ENCODE assay signal across 8 mouse cellular contexts in genomic region chr4:41740380-41741157, GRCm38 (mm10). TPM values are rescaled to one million over a fixed set of nuclear protein-coding genes. Genes with fewer than 3 reads are reported as not detected.
DNase-seq lines count a peak whose midpoint lies in the region; ATAC-seq and TF ChIP-seq lines count a peak whose summit lies in the region.

No protein-coding gene starts in this region.

- TF ChIP-seq CTCF in heart, postnatal 0 days (IDR thresholded peaks at IDR 0.05; ENCODE audit: low read depth) = no peak

- H3K36me3 ChIP-seq in ES-E14 (ENCODE audit: control insufficient read depth, insufficient read depth, low read length, poor library complexity, severe bottlenecking) = peaks cover 10% of the 10 kb centered on the region
- peaks cover 21% of the 10 kb centered on the region for H3K36me3 ChIP-seq in embryonic facial prominence, embryonic 10.5 days (replicated peaks)
- peaks cover 10% of the 10 kb centered on the region; the same call in 1 of the 2 replicates for H3K36me3 ChIP-seq in heart, postnatal 0 days (replicated peaks; ENCODE audit: control insufficient read depth, insufficient read depth, low read length)
- peaks cover 18% of the 10 kb centered on the region for H3K36me3 ChIP-seq in midbrain, embryonic 10.5 days
- H3K36me3 ChIP-seq in stomach, embryonic 16.5 days (ENCODE audit: control insufficient read depth, insufficient read depth, low read length) = no peaks in the 10 kb centered on the region; the same call in 1 of the 2 replicates

- H3K4me3 ChIP-seq in ES-E14 (ENCODE audit: insufficient read depth in 1 of 2, low read depth in 1 of 2, low read length in 2 of 2, poor library complexity in 1 of 2, severe bottlenecking in 1 of 2) = peak overlapping the region; percentile 74 to 96
- H3K4me3 ChIP-seq in embryonic facial prominence, embryonic 10.5 days = peak overlapping the region; percentile 75
- H3K4me3 ChIP-seq in heart, postnatal 0 days (ENCODE audit: low read depth, low read length) = peak overlapping the region; percentile 60
- peak overlapping the region; percentile 73 for H3K4me3 ChIP-seq in midbrain, embryonic 10.5 days
- peak overlapping the region; percentile 69 for H3K4me3 ChIP-seq in stomach, embryonic 16.5 days (replicated peaks; ENCODE audit: low read length)

- H3K4me2 ChIP-seq in heart, postnatal 0 days (ENCODE audit: low read depth, low read length) = peak overlapping the region; percentile 69
- H3K4me2 ChIP-seq in stomach, embryonic 16.5 days (ENCODE audit: low read depth, low read length) = peak overlapping the region; percentile 64

- intact Hi-C loops in left cerebral cortex, postnatal 25 days (cut with DNase I) = no loop called here

- TF ChIP-seq EP300 in heart, postnatal 0 days (IDR thresholded peaks at IDR 0.05; ENCODE audit: low read depth) = no peak

- in situ Hi-C loops in ES-E14 (cut with MboI; ENCODE audit: low sequenced_read_pairs in 2 of 2, unreplicated experiment in 2 of 2) = no loop called here

- peak overlapping the region; percentile 24 for H3K27ac ChIP-seq in ES-E14 (ENCODE audit: insufficient read depth, low read depth, low read length, poor library complexity, severe bottlenecking)
- peak overlapping the region; percentile 86 for H3K27ac ChIP-seq in embryonic facial prominence, embryonic 10.5 days (replicated peaks)
- peak overlapping the region; percentile 84 for H3K27ac ChIP-seq in heart, postnatal 0 days (ENCODE audit: low read depth)
- H3K27ac ChIP-seq in midbrain, embryonic 10.5 days (replicated peaks) = peak overlapping the region; percentile 89
- peak overlapping the region; percentile 85 for H3K27ac ChIP-seq in stomach, embryonic 16.5 days (ENCODE audit: low read length)

- H3K27me3 ChIP-seq in embryonic facial prominence, embryonic 10.5 days (replicated peaks; ENCODE audit: low read depth, poor library complexity, severe bottlenecking) = no peaks in the 10 kb centered on the region
- H3K27me3 ChIP-seq in heart, postnatal 0 days (ENCODE audit: control insufficient read depth, insufficient read depth, low read length) = no peaks in the 10 kb centered on the region
- H3K27me3 ChIP-seq in midbrain, embryonic 10.5 days (ENCODE audit: low read depth, poor library complexity, severe bottlenecking) = no peaks in the 10 kb centered on the region
- no peaks in the 10 kb centered on the region for H3K27me3 ChIP-seq in stomach, embryonic 16.5 days (ENCODE audit: control insufficient read depth, insufficient read depth, low read length)

- H3K9ac ChIP-seq in ES-E14 (ENCODE audit: insufficient read depth, low read depth, low read length, poor library complexity, severe bottlenecking) = peak overlapping the region; percentile 93
- peak overlapping the region; percentile 43 for H3K9ac ChIP-seq in heart, postnatal 0 days (replicated peaks; ENCODE audit: low read depth, low read length)
- H3K9ac ChIP-seq in stomach, embryonic 16.5 days (ENCODE audit: low read length) = peak overlapping the region; percentile 81

- 1% methylated on average over 48 of the region's 48 CpGs for WGBS in embryonic facial prominence, embryonic 10.5 days
- under 1% methylated on average over 48 of the region's 48 CpGs for WGBS in heart, postnatal 0 days
- WGBS in midbrain, embryonic 10.5 days = 1% methylated on average over 48 of the region's 48 CpGs
- under 1% methylated on average over 48 of the region's 48 CpGs for WGBS in stomach, embryonic 16.5 days

- peaks cover 0 to 10% of the 10 kb centered on the region in 2 experiments; a peak in 2 of 4 replicates for H3K4me1 ChIP-seq in ES-E14 (ENCODE audit: control insufficient read depth in 2 of 2, insufficient read depth in 2 of 2, low read length in 2 of 2, poor library complexity in 1 of 2)
- H3K4me1 ChIP-seq in embryonic facial prominence, embryonic 10.5 days = peaks cover 22% of the 10 kb centered on the region
- H3K4me1 ChIP-seq in heart, postnatal 0 days (ENCODE audit: control insufficient read depth, insufficient read depth) = peaks cover 14% of the 10 kb centered on the region
- H3K4me1 ChIP-seq in midbrain, embryonic 10.5 days = peaks cover 28% of the 10 kb centered on the region
- H3K4me1 ChIP-seq in stomach, embryonic 16.5 days (ENCODE audit: control insufficient read depth, insufficient read depth, low read length) = peaks cover 15% of the 10 kb centered on the region

- peak; percentile 65 for ATAC-seq in heart, postnatal 0 days (ENCODE audit: insufficient read depth, low read depth)
- ATAC-seq in stomach, embryonic 16.5 days (ENCODE audit: insufficient read depth, low FRiP score) = peak; percentile 83

- H3K9me3 ChIP-seq in ES-E14 (ENCODE audit: control insufficient read depth, insufficient read depth, low read depth, low read length) = no peaks in the 10 kb centered on the region
- peaks cover 2% of the 10 kb centered on the region; the same call in 1 of the 2 replicates for H3K9me3 ChIP-seq in embryonic facial prominence, embryonic 10.5 days
- H3K9me3 ChIP-seq in heart, postnatal 0 days (replicated peaks; ENCODE audit: control insufficient read depth, low read length) = no peaks in the 10 kb centered on the region
- H3K9me3 ChIP-seq in midbrain, embryonic 10.5 days (replicated peaks) = peaks cover 6% of the 10 kb centered on the region
- no peaks in the 10 kb centered on the region for H3K9me3 ChIP-seq in stomach, embryonic 16.5 days (replicated peaks; ENCODE audit: control insufficient read depth, low read length)

- peak; percentile 68 for DNase-seq in adrenal gland, postnatal 25 days
- no peak for DNase-seq in adrenal gland, adult 18-20 months (ENCODE audit: low spot score in 2 of 2)
- no peak for DNase-seq in ES-E14 (ENCODE audit: low read depth, low spot score)
- DNase-seq in embryonic facial prominence, embryonic 10.5 days (ENCODE audit: low spot score) = no peak
- DNase-seq in heart, postnatal 0 days (ENCODE audit: low spot score) = peak; percentile 25
- peak; percentile 76 to 88 for DNase-seq in left cerebral cortex, postnatal 25 days (ENCODE audit: low spot score in 2 of 2)
- no peak for DNase-seq in midbrain, embryonic 10.5 days (ENCODE audit: low spot score)

RNA-seq across cellular contexts. Expression of gene Arid3c, which starts 9.6 kb away (rescaled TPM):
- not detected in 2 replicates for total RNA-seq in adrenal gland, postnatal 25 days (2021)
- not detected for total RNA-seq in adrenal gland, adult 18-20 months (2021)
- 0.11 TPM in 1 of 2 replicates, not detected in the other for total RNA-seq in ES-E14 (2012; rRNA removed)
- polyA plus RNA-seq in embryonic facial prominence, embryonic 10.5 days (2016; fragmentation: Nextera tagmentation; extraction: Ambion mirVana) = 0.50 and 0.86 TPM in 2 replicates
- not detected in 2 replicates for total RNA-seq in heart, postnatal 0 days (2014; rRNA removed; ENCODE audit: low replicate concordance)
- polyA plus RNA-seq in heart, postnatal 0 days (2015; fragmentation: Nextera tagmentation; extraction: Ambion mirVana) = not detected in 2 replicates
- under 1 TPM in 1 of 2 experiments, not detected in 1; 0.43 TPM for total RNA-seq in left cerebral cortex, postnatal 25 days (2021)
- polyA plus RNA-seq in midbrain, embryonic 10.5 days (2016; fragmentation: Nextera tagmentation; extraction: Ambion mirVana) = 0.28 and 0.63 TPM in 2 replicates
- not detected in 2 replicates for polyA plus RNA-seq in stomach, embryonic 16.5 days (2015; fragmentation: Nextera tagmentation; extraction: Ambion mirVana)

RNA-seq across cellular contexts. Expression of gene Galt, which starts 14.5 kb away (rescaled TPM):
- total RNA-seq in adrenal gland, postnatal 25 days (2021) = 40.8 and 47.6 TPM in 2 replicates
- total RNA-seq in adrenal gland, adult 18-20 months (2021) = 10 to 100 TPM; 37.8 to 39.6 TPM
- total RNA-seq in ES-E14 (2012; rRNA removed) = 26.9 and 34.9 TPM in 2 replicates
- 31.2 and 34.3 TPM in 2 replicates for polyA plus RNA-seq in embryonic facial prominence, embryonic 10.5 days (2016; fragmentation: Nextera tagmentation; extraction: Ambion mirVana)
- total RNA-seq in heart, postnatal 0 days (2014; rRNA removed; ENCODE audit: low replicate concordance) = 95.0 and 96.8 TPM in 2 replicates
- polyA plus RNA-seq in heart, postnatal 0 days (2015; fragmentation: Nextera tagmentation; extraction: Ambion mirVana) = 69.8 and 70.9 TPM in 2 replicates
- 100 to 1,000 TPM in 1 of 2 experiments, 10 to 100 TPM in 1; 93.2 to 103 TPM for total RNA-seq in left cerebral cortex, postnatal 25 days (2021)
- 19.1 and 21.4 TPM in 2 replicates for polyA plus RNA-seq in midbrain, embryonic 10.5 days (2016; fragmentation: Nextera tagmentation; extraction: Ambion mirVana)
- 43.8 and 44.7 TPM in 2 replicates for polyA plus RNA-seq in stomach, embryonic 16.5 days (2015; fragmentation: Nextera tagmentation; extraction: Ambion mirVana)

RNA-seq across cellular contexts. Expression of gene Sigmar1, which starts 15.4 kb away (rescaled TPM):
- total RNA-seq in adrenal gland, postnatal 25 days (2021) = 84.5 and 86.8 TPM in 2 replicates
- total RNA-seq in adrenal gland, adult 18-20 months (2021) = 10 to 100 TPM; 75.2 to 77.2 TPM
- total RNA-seq in ES-E14 (2012; rRNA removed) = 198 and 230 TPM in 2 replicates
- 87.6 and 91.5 TPM in 2 replicates for polyA plus RNA-seq in embryonic facial prominence, embryonic 10.5 days (2016; fragmentation: Nextera tagmentation; extraction: Ambion mirVana)
- 40.9 and 57.4 TPM in 2 replicates for total RNA-seq in heart, postnatal 0 days (2014; rRNA removed; ENCODE audit: low replicate concordance)
- polyA plus RNA-seq in heart, postnatal 0 days (2015; fragmentation: Nextera tagmentation; extraction: Ambion mirVana) = 33.4 and 37.1 TPM in 2 replicates
- total RNA-seq in left cerebral cortex, postnatal 25 days (2021) = 10 to 100 TPM; 60.0 to 66.5 TPM
- polyA plus RNA-seq in midbrain, embryonic 10.5 days (2016; fragmentation: Nextera tagmentation; extraction: Ambion mirVana) = 87.3 and 96.3 TPM in 2 replicates
- polyA plus RNA-seq in stomach, embryonic 16.5 days (2015; fragmentation: Nextera tagmentation; extraction: Ambion mirVana) = 76.9 and 88.4 TPM in 2 replicates

RNA-seq across cellular contexts. Expression of gene Dctn3, which starts 17.6 kb away (rescaled TPM):
- 108 and 120 TPM in 2 replicates for total RNA-seq in adrenal gland, postnatal 25 days (2021)
- total RNA-seq in adrenal gland, adult 18-20 months (2021) = 100 to 1,000 TPM; 115 to 123 TPM
- total RNA-seq in ES-E14 (2012; rRNA removed) = 87.0 and 90.9 TPM in 2 replicates
- polyA plus RNA-seq in embryonic facial prominence, embryonic 10.5 days (2016; fragmentation: Nextera tagmentation; extraction: Ambion mirVana) = 133 and 140 TPM in 2 replicates
- 81.6 and 121 TPM in 2 replicates for total RNA-seq in heart, postnatal 0 days (2014; rRNA removed; ENCODE audit: low replicate concordance)
- 161 and 165 TPM in 2 replicates for polyA plus RNA-seq in heart, postnatal 0 days (2015; fragmentation: Nextera tagmentation; extraction: Ambion mirVana)
- total RNA-seq in left cerebral cortex, postnatal 25 days (2021) = 100 to 1,000 TPM; 174 to 191 TPM
- polyA plus RNA-seq in midbrain, embryonic 10.5 days (2016; fragmentation: Nextera tagmentation; extraction: Ambion mirVana) = 150 and 167 TPM in 2 replicates
- polyA plus RNA-seq in stomach, embryonic 16.5 days (2015; fragmentation: Nextera tagmentation; extraction: Ambion mirVana) = 132 TPM in 2 replicates

RNA-seq across cellular contexts. Expression of gene Rpp25l, which starts 27.2 kb away (rescaled TPM):
- 34.5 and 36.2 TPM in 2 replicates for total RNA-seq in adrenal gland, postnatal 25 days (2021)
- 10 to 100 TPM; 34.3 to 37.0 TPM for total RNA-seq in adrenal gland, adult 18-20 months (2021)
- 56.8 and 67.7 TPM in 2 replicates for total RNA-seq in ES-E14 (2012; rRNA removed)
- polyA plus RNA-seq in embryonic facial prominence, embryonic 10.5 days (2016; fragmentation: Nextera tagmentation; extraction: Ambion mirVana) = 91.2 and 91.9 TPM in 2 replicates
- total RNA-seq in heart, postnatal 0 days (2014; rRNA removed; ENCODE audit: low replicate concordance) = 49.6 and 49.8 TPM in 2 replicates
- 38.9 and 40.2 TPM in 2 replicates for polyA plus RNA-seq in heart, postnatal 0 days (2015; fragmentation: Nextera tagmentation; extraction: Ambion mirVana)
- 10 to 100 TPM; 26.8 to 31.3 TPM for total RNA-seq in left cerebral cortex, postnatal 25 days (2021)
- polyA plus RNA-seq in midbrain, embryonic 10.5 days (2016; fragmentation: Nextera tagmentation; extraction: Ambion mirVana) = 86.4 and 91.5 TPM in 2 replicates
- 54.3 and 58.6 TPM in 2 replicates for polyA plus RNA-seq in stomach, embryonic 16.5 days (2015; fragmentation: Nextera tagmentation; extraction: Ambion mirVana)

Comparison
In these comparisons a context has a peak if more than half of its experiments do, and no peak if none do; other contexts are left out.
1. DNase-seq: peak in adrenal gland, postnatal 25 days (single experiment), heart, postnatal 0 days (single experiment) and left cerebral cortex, postnatal 25 days (2 of 2); none in adrenal gland, adult 18-20 months (0 of 2), ES-E14 (single experiment), embryonic facial prominence, embryonic 10.5 days (single experiment) and midbrain, embryonic 10.5 days (single experiment).
2. H3K27ac ChIP-seq: peak in every context shown above with its lines; median percentile 89 in midbrain, embryonic 10.5 days; 86 in embryonic facial prominence, embryonic 10.5 days; 85 in stomach, embryonic 16.5 days; 84 in heart, postnatal 0 days; 24 in ES-E14.
3. H3K9ac ChIP-seq: peak in every context shown above with its lines; median percentile 93 in ES-E14; 81 in stomach, embryonic 16.5 days; 43 in heart, postnatal 0 days.
4. Peak in every context shown above with its lines, with median percentiles within 50 percentile points of each other: H3K4me3 ChIP-seq.